Mouse (Mus musculus) naive thymus-derived CD4-positive, alpha-beta T cell, adult 5 months (primary cell): ENCODE data around the gene Kif1b. TPM values are rescaled to one million over a fixed set of nuclear protein-coding genes. Genes with fewer than 3 reads are reported as not detected.

ENCODE experiments used
- polyA plus RNA-seq: library from polyadenylated mRNA; unstranded; fragments of 100-300 nt; shearing (Covaris generic); gene quantifications from one replicate; pipeline ENCODE4 v1.2.1, GENCODE M21; 2017

Kif1b gene
- polyA plus RNA-seq, result 89.5 TPM

DNA sequence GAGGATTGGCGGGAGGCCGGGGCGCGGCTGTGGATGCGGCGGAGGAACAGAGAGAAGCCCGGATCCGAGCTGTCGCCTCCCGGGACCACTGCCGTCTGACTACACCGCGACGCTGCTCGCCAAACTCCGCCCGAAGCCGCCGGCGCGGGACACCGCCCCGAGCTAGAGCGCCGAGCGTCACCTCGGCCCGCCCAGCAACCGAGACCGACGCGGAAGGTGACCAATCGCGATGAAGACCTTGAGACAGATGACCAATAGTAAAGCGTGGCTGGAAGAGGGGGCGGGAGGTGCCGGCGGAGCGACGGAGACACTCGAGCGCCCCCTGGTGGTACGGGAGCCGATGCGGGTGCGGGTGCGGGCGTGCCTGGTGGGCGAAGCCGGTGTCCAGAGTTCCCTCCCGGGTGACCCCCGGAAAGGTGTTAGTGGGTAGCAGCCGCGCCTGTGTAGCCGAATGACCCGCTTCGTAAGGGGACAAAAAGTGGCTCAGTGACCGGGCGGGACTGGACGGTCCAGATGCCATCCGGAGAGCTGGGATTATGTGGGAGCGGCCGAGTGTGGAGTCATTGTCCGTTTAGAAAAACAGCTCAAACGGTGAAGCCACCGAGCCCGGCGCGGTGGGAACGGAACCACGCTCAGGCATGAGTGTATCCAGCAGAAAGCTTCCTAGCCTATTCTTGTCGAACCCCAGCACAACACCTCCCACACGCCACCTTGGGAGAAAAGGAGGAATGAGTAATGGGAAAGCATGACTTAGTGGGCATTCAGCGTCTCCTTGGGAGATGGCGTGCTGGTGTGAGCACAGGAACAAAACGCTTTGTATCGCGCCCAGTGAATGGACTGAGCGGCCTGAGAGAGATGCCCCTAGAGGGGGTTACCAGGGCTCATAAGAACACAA is at the start of gene Kif1b:
TSS of gene Kif1b (minus strand) at position 98 of the 895 bp plus-strand sequence.

DNA sequence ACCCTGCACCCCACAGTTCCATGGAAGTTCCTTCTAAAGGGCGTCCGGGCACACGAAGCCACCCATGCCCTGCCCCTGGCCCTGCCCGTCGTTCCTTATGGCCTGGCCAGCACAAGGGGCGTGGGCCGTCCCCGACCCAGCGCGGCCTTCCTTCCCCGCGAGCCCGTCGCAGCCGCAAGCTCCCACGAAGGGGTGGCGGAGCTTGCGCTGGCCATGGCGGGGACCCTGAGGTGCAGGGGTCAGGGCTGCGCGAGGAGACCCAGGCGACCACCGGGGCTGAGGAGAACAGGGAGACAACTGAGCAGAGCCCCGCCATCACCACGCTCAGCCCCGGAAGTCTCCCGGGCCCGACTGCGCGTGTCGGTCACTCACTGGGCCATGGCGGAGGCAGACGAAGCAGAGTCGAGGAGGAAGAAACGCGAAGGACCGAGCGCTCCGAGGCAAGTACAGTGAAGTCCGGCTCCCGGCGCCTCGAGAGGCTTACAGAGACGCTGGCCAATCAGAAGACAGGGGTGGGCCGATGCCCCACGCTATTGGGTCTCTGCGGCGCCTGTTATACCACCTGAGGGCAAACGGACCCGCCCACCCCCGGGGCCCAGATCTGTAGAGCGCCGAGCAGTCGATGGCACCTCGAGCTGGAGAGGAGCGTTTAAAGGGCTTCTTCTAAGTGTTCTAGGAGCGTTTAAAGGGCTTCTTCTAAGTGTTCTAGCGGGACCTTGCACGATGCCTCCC is 141.1 kb downstream of the Kif1b start, which contains the start of gene Pgd:
TSS of gene Pgd (minus strand) at position 557 of the 732 bp plus-strand sequence.

DNA sequence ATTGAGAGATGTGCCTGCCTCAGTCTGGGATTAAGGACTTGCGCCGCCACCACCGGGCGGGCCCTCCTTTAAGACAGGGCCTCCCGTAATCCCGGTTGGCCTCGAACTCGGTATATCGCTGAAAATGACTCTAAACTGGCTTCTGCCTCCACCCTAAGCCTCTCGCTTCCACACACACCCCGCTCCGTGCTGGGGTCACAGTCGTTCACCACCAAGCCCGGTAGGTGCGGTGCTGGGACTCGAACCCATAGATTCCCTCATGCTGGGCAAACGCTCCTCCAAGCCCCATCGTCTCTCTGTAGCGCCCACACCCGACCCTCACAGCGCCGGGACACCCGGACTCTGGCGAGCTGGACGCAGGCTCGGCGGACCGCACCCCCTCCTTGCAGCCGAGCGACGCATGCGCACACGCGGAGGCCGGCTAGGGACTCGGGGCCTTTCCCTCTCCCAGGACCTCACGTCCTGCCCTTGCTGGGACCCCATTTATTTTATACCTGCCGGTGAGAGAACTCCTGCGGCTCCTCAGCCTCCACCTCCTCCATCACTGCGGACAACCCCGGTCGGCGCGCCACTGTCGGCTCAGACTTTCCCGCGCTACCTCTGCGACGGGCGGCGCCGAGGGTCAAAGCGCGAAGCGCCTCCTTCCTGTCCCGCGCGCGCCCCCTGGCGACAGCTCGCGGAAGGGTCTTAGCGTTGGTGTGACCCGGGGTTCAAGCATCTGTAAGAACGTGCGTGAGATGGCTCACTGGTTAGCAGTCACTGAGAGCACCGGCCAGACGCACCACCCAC is 170.3 kb downstream of the Kif1b start, which contains the start of gene Cenps:
TSS of gene Cenps (minus strand) at position 648 of the 789 bp plus-strand sequence.

DNA sequence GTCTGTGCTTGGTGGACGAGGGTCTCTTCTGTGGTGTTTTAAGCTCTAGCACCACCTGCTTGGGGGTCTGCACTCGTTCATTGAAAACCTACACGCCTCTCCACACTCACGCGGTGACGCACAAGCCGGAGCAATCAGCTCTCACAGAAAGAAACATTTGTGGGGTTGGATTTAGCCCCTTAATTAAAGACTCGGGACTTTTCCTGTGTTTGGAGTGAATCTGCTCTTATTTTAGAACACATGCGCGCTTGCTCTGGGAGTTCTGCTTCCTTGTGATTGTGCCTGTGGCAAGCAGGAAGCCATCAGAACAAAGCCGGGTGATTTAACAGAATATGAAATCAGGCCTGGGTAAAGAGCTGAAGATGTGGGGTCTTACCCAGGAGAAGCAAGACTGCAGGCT is 180.8 kb downstream of the Kif1b start, which contains the start of gene Cort:
TSS of gene Cort (minus strand) at position 101 of the 400 bp plus-strand sequence.

Other genes starting within 250 kb of the Kif1b start
- 32.0 TPM for gene Pex14, start 207.8 kb downstream of the Kif1b start, polyA plus RNA-seq
- 26.9 TPM for gene Dffa, start 203.5 kb downstream of the Kif1b start, polyA plus RNA-seq
- not detected for gene Cort, start 180.9 kb downstream of the Kif1b start, polyA plus RNA-seq
- 0.98 TPM for gene Cenps, start 170.1 kb downstream of the Kif1b start, polyA plus RNA-seq
- 49.2 TPM for gene Pgd, start 140.9 kb downstream of the Kif1b start, polyA plus RNA-seq
- gene Ube4b, start 119.1 kb upstream of the Kif1b start, polyA plus RNA-seq, result 60.8 TPM
- gene Rbp7, start 147.3 kb upstream of the Kif1b start, polyA plus RNA-seq, result not detected
- gene Tmem274, start 169.7 kb upstream of the Kif1b start, polyA plus RNA-seq, result not detected
- gene Nmnat1, start 177.5 kb upstream of the Kif1b start, polyA plus RNA-seq, result 3.4 TPM
- 23.5 TPM for gene Lzic, start 177.5 kb upstream of the Kif1b start, polyA plus RNA-seq
- gene Ctnnbip1, start 210.5 kb upstream of the Kif1b start, polyA plus RNA-seq, result 0.63 TPM